Mouse (Mus musculus): Measurements from ENCODE around the gene Ankrd50. TPM values are rescaled to one million over a fixed set of nuclear protein-coding genes. Genes with fewer than 3 reads are reported as not detected.

Gene Ankrd50
- polyA plus RNA-seq, 1 experiment from 2014 or later = 32.3 TPM

DNA sequence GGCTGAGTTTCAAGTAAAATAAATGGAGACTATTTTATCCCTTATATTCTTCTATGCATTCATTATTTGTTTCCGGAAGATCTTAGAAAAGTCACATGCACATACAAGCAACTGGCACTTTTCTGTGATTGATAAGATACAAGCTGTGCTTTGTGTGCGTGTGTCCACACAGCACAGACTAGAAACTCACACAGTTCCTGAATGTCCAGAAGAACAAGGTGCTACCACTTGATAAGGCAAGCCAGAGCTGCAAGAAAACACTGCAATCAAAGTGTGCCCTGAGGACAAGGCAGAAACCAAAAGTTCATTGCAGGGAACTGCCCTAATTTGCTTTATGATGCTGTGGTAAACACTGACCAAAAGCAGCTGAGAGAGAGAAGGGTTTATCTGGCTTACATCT is 6.1 kb upstream of the Ankrd50 start:
- no peaks in the 10 kb centered on the region for H3K9me3 ChIP-seq
- no peaks in the 10 kb centered on the region for H3K36me3 ChIP-seq

DNA sequence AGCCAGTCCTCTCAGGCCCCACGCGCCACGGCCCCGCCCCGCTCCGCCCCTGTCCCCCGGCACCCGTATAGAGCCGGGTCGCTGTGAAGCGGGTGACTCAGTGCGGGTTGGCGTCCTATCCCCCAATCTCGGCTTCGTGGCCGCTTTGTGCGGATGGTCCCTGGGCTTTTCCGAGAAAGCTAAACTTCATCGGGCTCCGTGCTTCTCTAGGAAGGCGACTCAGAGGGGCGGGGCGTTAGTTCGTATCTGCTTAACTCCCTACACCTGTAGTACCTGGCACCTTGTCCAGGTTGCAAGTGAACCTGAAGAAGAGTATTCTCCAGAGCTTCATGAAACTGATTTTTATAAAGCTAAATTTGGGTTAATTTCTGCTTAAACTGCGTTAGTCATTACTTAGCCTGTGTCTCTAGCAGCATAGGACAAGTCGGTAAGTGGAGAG is 482 bp upstream of the Ankrd50 start:
- Histone ChIP-seq H3K9ac (replicated peaks) (no peak overlapping the region; the same call in 1 of the 2 replicates), H3K9me3 (no peaks in the 10 kb centered on the region), H3K4me1 (replicated peaks) (peaks cover 33% of the 10 kb centered on the region), H3K27ac (peak overlapping the region; percentile 62), H3K36me3 (peaks cover 2% of the 10 kb centered on the region), H3K4me2 (replicated peaks) (peak overlapping the region; percentile 86), H3K4me3 (replicated peaks) (peak overlapping the region; percentile 94), H3K27me3 (peaks cover 7% of the 10 kb centered on the region; the same call in 1 of the 2 replicates)
- 2% methylated on average over 26 of the region's 26 CpGs for WGBS
- ATAC-seq = peak; percentile 95

More for the DNA sequence above, 6.1 kb upstream of the Ankrd50 start:
- H3K9ac ChIP-seq (replicated peaks) = no peak overlapping the region
- no peak for ATAC-seq
- no peak overlapping the region for H3K4me3 ChIP-seq (replicated peaks)
- no peaks in the 10 kb centered on the region for H3K4me1 ChIP-seq (replicated peaks)
- no peak overlapping the region for H3K4me2 ChIP-seq (replicated peaks)
- H3K27me3 ChIP-seq = peaks cover 7% of the 10 kb centered on the region; the same call in 1 of the 2 replicates
- H3K27ac ChIP-seq = no peak overlapping the region
- 89% methylated on average over 2 of the region's 2 CpGs for WGBS

- Histone ChIP-seq H3K27ac (peak overlapping the region; percentile 60; the same call in 1 of the 2 replicates), H3K36me3 (peaks cover 12% of the 10 kb centered on the region), H3K27me3 (peaks cover 7% of the 10 kb centered on the region; the same call in 1 of the 2 replicates), H3K9ac (replicated peaks) (peak overlapping the region; percentile 99), H3K4me2 (replicated peaks) (peak overlapping the region; percentile 86), H3K9me3 (no peaks in the 10 kb centered on the region), H3K4me3 (replicated peaks) (peak overlapping the region; percentile 94), H3K4me1 (replicated peaks) (peaks cover 49% of the 10 kb centered on the region)
- 23% methylated on average over 10 of the region's 10 CpGs for WGBS
- no peak for ATAC-seq
Measured at GRCm38 (mm10) chr3:38483551-38483950, 1.1 kb downstream of the Ankrd50 start.

DNA sequence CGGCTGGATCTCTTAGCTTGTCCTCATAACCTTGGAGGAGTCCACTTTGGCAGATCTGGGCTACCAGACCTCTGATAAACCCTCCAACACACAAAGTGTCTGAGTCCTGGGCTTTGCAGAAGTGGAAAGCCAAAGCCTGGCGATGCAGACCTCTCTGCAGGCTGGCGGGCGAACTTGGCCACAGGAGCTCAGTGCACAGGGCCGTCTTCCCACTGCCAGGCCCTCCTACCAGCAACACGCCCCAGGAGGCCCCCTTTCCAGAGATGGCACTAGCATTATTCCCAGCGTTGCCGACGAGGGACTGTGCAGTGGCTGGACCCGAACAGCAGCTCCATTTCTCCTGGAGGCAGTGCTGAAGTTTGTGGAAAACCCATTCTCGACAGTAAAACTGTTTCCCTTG is 1.9 kb downstream of the Ankrd50 start:
- H3K4me3 ChIP-seq (replicated peaks) = peak overlapping the region; percentile 94
- H3K27me3 ChIP-seq = 0 out of 2 replicates have a peak, but pooled peaks cover 3% of the 10 kb centered on the region
- peak overlapping the region; percentile 60 for H3K27ac ChIP-seq
- H3K36me3 ChIP-seq = peaks cover 17% of the 10 kb centered on the region
- 24% methylated on average over 11 of the region's 11 CpGs for WGBS
- H3K4me1 ChIP-seq (replicated peaks) = peaks cover 57% of the 10 kb centered on the region
- ATAC-seq = no peak
- H3K9ac ChIP-seq (replicated peaks) = peak overlapping the region; percentile 99
- H3K9me3 ChIP-seq = no peaks in the 10 kb centered on the region
- H3K4me2 ChIP-seq (replicated peaks) = peak overlapping the region; percentile 86

- no peak for ATAC-seq
Measured at GRCm38 (mm10) chr3:38481106-38481505, 3.5 kb downstream of the Ankrd50 start.

GRCm38 (mm10) chr3:38477936-38478335 is 6.7 kb downstream of the Ankrd50 start:
- Histone ChIP-seq H3K4me3 (replicated peaks) (no peak overlapping the region), H3K36me3 (peaks cover 28% of the 10 kb centered on the region), H3K27me3 (no peaks in the 10 kb centered on the region), H3K9me3 (no peaks in the 10 kb centered on the region), H3K4me2 (replicated peaks) (peak overlapping the region; percentile 41), H3K4me1 (replicated peaks) (peaks cover 94% of the 10 kb centered on the region), H3K9ac (replicated peaks) (no peak overlapping the region), H3K27ac (no peak overlapping the region)
- WGBS = 47% methylated on average over 1 of the region's 1 CpGs
- no peak for ATAC-seq

More at GRCm38 (mm10) chr3:38481106-38481505, 3.5 kb downstream of the Ankrd50 start:
- H3K4me2 ChIP-seq (replicated peaks) = peak overlapping the region; percentile 86
- H3K9me3 ChIP-seq = no peaks in the 10 kb centered on the region
- no peak overlapping the region for H3K27ac ChIP-seq
- WGBS = 49% methylated on average over 1 of the region's 1 CpGs
- peaks cover 72% of the 10 kb centered on the region for H3K4me1 ChIP-seq (replicated peaks)
- H3K27me3 ChIP-seq = no peaks in the 10 kb centered on the region
- peak overlapping the region; percentile 53; the same call in 1 of the 2 replicates for H3K9ac ChIP-seq (replicated peaks)
- peaks cover 20% of the 10 kb centered on the region for H3K36me3 ChIP-seq
- peak overlapping the region; percentile 94 for H3K4me3 ChIP-seq (replicated peaks)

DNA sequence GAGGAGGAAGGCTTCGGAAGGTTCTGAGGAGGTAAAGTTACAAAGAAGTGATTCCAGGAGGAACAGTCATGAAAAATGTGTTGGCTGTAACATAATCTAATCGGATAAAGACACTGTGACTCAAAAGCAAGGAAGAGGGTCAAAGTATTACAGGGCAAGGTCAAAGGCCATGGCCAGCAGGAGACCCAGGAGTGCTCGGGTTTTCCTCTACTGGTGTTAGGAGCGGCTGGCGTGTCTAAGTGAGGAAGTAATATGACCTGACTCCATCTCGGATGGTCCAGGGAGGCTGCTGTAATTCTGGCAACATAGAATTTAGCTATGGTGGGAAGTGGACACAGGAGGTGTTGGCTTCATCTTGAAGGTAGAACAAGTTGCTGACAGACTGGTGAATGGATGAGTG is 9.1 kb downstream of the Ankrd50 start:
- Histone ChIP-seq H3K27me3 (no peaks in the 10 kb centered on the region), H3K9me3 (no peaks in the 10 kb centered on the region), H3K4me2 (replicated peaks) (peak overlapping the region; percentile 19; the same call in 1 of the 2 replicates), H3K4me1 (replicated peaks) (peaks cover 86% of the 10 kb centered on the region), H3K9ac (replicated peaks) (no peak overlapping the region), H3K36me3 (peaks cover 28% of the 10 kb centered on the region), H3K27ac (no peak overlapping the region), H3K4me3 (replicated peaks) (no peak overlapping the region)
- ATAC-seq = 0 out of 2 replicates have a peak, but pooled peaks have one; percentile 16
- WGBS = 62% methylated on average over 6 of the region's 6 CpGs

DNA sequence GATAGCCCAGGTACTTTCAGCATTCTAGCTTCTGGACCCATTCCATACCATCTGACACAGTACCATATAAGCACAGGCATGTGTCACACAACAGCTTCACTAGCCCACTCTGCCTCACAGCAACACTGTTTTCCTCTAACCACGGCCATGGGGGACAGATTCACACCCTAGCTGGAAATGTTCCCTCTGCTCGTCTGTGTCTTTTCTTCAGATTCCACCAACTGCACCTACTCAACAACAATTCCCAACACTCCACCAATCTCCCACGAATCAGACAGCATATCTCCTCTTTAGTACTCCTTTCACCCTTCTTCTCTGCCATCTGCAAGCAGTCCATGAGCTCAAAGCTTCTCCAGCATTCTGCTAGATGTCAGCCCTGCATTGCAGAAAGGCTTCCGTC is 11.5 kb downstream of the Ankrd50 start:
- Histone ChIP-seq H3K9ac (replicated peaks) (no peak overlapping the region), H3K36me3 (peaks cover 15% of the 10 kb centered on the region), H3K27me3 (no peaks in the 10 kb centered on the region), H3K9me3 (no peaks in the 10 kb centered on the region), H3K4me1 (replicated peaks) (peaks cover 83% of the 10 kb centered on the region), H3K4me3 (replicated peaks) (no peak overlapping the region), H3K27ac (no peak overlapping the region), H3K4me2 (replicated peaks) (no peak overlapping the region)
- no peak for ATAC-seq
- 90% methylated on average over 4 of the region's 4 CpGs for WGBS

- Histone ChIP-seq H3K4me2 (replicated peaks) (no peak overlapping the region), H3K4me3 (replicated peaks) (no peak overlapping the region), H3K9me3 (no peaks in the 10 kb centered on the region), H3K27ac (no peak overlapping the region), H3K27me3 (no peaks in the 10 kb centered on the region), H3K9ac (replicated peaks) (no peak overlapping the region), H3K36me3 (peaks cover 16% of the 10 kb centered on the region), H3K4me1 (replicated peaks) (peaks cover 77% of the 10 kb centered on the region)
- ATAC-seq = no peak
Measured at GRCm38 (mm10) chr3:38471516-38471915, 13.1 kb downstream of the Ankrd50 start.

DNA sequence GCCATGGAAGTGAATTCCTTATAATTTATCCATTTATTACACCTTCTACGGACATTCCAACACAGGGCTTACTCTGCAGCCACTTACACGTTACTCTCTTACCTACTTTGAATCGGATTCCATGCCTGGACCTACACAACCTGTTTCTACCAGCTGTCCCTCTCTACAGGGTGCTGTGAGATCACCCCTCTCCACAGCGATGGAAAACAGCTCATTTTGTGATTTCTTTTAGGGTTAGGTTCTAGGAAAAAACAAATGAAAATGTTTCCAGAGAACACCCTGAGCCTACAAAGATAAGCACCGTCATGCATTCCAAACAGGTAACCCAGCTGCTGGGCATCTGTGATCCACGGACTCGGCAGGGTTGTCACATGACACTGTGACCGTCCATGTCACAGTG is 16.5 kb downstream of the Ankrd50 start:
- no peak overlapping the region for H3K4me3 ChIP-seq (replicated peaks)
- 95% methylated on average over 8 of the region's 8 CpGs for WGBS
- ATAC-seq = no peak
- H3K4me2 ChIP-seq (replicated peaks) = no peak overlapping the region
- peaks cover 48% of the 10 kb centered on the region for H3K4me1 ChIP-seq (replicated peaks)
- no peak overlapping the region for H3K9ac ChIP-seq (replicated peaks)
- no peak overlapping the region for H3K27ac ChIP-seq
- peaks cover 16% of the 10 kb centered on the region for H3K36me3 ChIP-seq
- no peaks in the 10 kb centered on the region for H3K9me3 ChIP-seq
- no peaks in the 10 kb centered on the region for H3K27me3 ChIP-seq

DNA sequence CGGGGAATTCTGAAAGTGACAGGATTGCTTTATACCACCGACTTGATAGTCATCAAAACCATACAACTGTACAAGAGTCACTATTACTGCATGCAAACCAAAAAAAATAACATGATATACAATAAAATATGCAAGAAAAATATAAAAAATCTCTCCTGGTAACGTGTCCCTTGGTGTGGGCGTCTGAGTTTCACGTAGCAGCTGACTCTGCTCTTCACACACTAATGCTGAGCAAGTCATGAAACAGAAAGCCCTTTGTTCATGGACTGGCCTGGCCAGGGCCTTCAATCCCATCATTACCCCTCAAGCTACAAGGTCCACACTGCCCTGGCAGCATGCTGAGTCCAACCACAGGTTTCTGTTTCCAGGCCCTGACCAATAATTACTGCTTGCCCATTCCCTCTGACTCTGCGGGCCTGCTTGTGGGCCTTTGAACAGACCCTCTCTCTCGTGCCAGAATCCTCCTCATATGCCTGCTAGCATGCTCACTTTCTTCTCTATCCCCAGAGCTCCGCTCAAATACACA is 17.7 kb downstream of the Ankrd50 start:
- Histone ChIP-seq H3K27ac (no peak overlapping the region), H3K4me3 (replicated peaks) (no peak overlapping the region), H3K9me3 (no peaks in the 10 kb centered on the region), H3K4me1 (replicated peaks) (peaks cover 42% of the 10 kb centered on the region), H3K9ac (replicated peaks) (no peak overlapping the region), H3K27me3 (no peaks in the 10 kb centered on the region), H3K36me3 (peaks cover 26% of the 10 kb centered on the region), H3K4me2 (replicated peaks) (no peak overlapping the region)
- no peak for ATAC-seq
- WGBS = 89% methylated on average over 8 of the region's 8 CpGs

DNA sequence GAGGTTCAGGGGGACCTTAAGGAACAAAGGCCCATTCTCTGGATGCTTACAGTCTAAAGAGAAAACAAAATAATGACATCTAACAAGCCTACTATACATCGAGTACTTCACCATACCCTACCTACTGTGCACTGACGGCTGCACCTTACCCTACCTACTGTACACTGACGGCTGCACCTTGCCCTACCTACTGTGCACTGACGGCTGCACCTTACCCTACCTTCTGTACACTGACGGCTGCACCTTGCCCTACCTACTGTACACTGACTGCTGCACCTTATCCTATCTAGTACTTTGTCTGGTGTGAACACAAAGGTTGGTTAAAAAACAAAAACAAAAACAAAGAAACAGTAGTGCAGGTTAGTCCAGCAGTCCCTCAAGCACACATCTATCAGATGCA is 18.5 kb downstream of the Ankrd50 start:
- no peak overlapping the region for H3K4me2 ChIP-seq (replicated peaks)
- no peaks in the 10 kb centered on the region for H3K9me3 ChIP-seq
- H3K36me3 ChIP-seq = peaks cover 34% of the 10 kb centered on the region
- H3K4me3 ChIP-seq (replicated peaks) = no peak overlapping the region
- peaks cover 34% of the 10 kb centered on the region for H3K4me1 ChIP-seq (replicated peaks)
- no peaks in the 10 kb centered on the region for H3K27me3 ChIP-seq
- ATAC-seq = no peak
- no peak overlapping the region for H3K9ac ChIP-seq (replicated peaks)
- WGBS = 96% methylated on average over 5 of the region's 5 CpGs
- no peak overlapping the region for H3K27ac ChIP-seq

DNA sequence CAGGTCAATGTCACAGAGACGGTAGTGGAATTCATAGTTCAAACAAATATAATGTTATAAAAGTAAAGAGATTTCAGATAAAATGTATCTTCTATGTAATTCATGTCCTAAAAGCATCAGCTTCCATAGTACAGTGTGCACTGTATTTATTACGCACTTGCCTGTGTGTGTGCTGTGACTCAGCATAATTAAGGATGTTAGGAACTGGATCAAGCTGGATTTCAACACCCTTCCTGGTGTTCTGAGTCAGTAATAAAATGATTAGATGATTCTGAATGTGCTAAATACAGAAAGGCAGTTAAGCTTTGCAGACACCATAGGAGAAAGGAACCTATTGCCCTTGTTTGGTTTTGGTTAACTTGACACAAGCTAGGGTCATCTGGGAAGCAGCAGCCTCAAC is 21.5 kb downstream of the Ankrd50 start:
- Histone ChIP-seq H3K9ac (replicated peaks) (no peak overlapping the region), H3K27me3 (no peaks in the 10 kb centered on the region), H3K9me3 (no peaks in the 10 kb centered on the region), H3K4me1 (replicated peaks) (0 out of 2 replicates have a peak, but pooled peaks cover 14% of the 10 kb centered on the region), H3K4me2 (replicated peaks) (no peak overlapping the region), H3K4me3 (replicated peaks) (no peak overlapping the region), H3K27ac (no peak overlapping the region), H3K36me3 (peaks cover 57% of the 10 kb centered on the region)
- ATAC-seq = no peak
- 98% methylated on average over 2 of the region's 2 CpGs for WGBS

Data from midbrain, embryonic 13.5 days (tissue).